Mouse (Mus musculus) lung, embryonic 14.5 days (tissue): ENCODE measurements around the gene Dnal4. TPM values are rescaled to one million over a fixed set of nuclear protein-coding genes. Genes with fewer than 3 reads are reported as not detected.
A peak's percentile ranks its signal among the peaks of the same experiment; 100 is the strongest.

ENCODE experiments used
- ATAC-seq: fragments of 200-750 bp; cut with Nextera tagmentation; 2 replicates; pipeline ENCODE4 v1.8.0; 2017; ENCODE audit warnings: mild to moderate bottlenecking, moderate TSS enrichment, moderate library complexity; ENCODE audit not compliant: insufficient read depth
- DNase-seq: peaks from one replicate; pipeline ENCODE4 v3.0.0-alpha.2; 2015
- H3K27ac ChIP-seq: fragments of 300-500 bp; sonication (generic); 2 replicates; pipeline ENCODE4 v1.5.1; 2014; ENCODE audit warnings: low read depth, mild to moderate bottlenecking, moderate library complexity
- H3K27me3 ChIP-seq: fragments of 300-500 bp; sonication (generic); 2 replicates; pipeline ENCODE4 v1.6.1; 2014; ENCODE audit warnings: low read length, control low read depth; ENCODE audit not compliant: insufficient read depth
- H3K36me3 ChIP-seq: fragments of 300-500 bp; sonication (generic); 2 replicates; pipeline ENCODE4 v1.6.1; 2014; ENCODE audit warnings: control low read depth; ENCODE audit not compliant: insufficient read depth
- H3K4me1 ChIP-seq: fragments of 300-500 bp; sonication (generic); 2 replicates; pipeline ENCODE4 v1.6.1; 2014; ENCODE audit warnings: antibody characterized with exemption, control low read depth; ENCODE audit not compliant: insufficient read depth
- H3K4me2 ChIP-seq: fragments of 300-500 bp; sonication (generic); 2 replicates; pipeline ENCODE4 v1.6.1; 2014; ENCODE audit warnings: mild to moderate bottlenecking
- H3K4me3 ChIP-seq: fragments of 300-500 bp; sonication (generic); 2 replicates; pipeline ENCODE4 v1.5.1; 2014; ENCODE audit warnings: low read depth, low read length
- H3K9ac ChIP-seq: fragments of 300-500 bp; sonication (generic); 2 replicates; pipeline ENCODE4 v1.6.1; 2014
- H3K9me3 ChIP-seq: fragments of 300-500 bp; sonication (generic); 2 replicates; pipeline ENCODE4 v1.6.1; 2016; ENCODE audit warnings: low read depth, low read length, control low read depth
- CTCF ChIP-seq: IDR thresholded peaks from 2 replicates; pipeline ENCODE4 v1.5.1; 2016; ENCODE audit warnings: antibody characterized with exemption, low read depth
- WGBS: fragments of 180-500 bp; shearing (Covaris S2); extraction: QIAGEN DNeasy Blood & Tissue Kit; methylation state at CpG from one replicate; pipeline ENCODE4 v1.1.7; 2014; 5-methylcytosine and 5-hydroxymethylcytosine counted together
- polyA plus RNA-seq: library from polyadenylated mRNA; unstranded; fragments of >200 nt; fragmentation: Nextera tagmentation; extraction: Ambion mirVana; gene quantifications from 2 replicates; pipeline ENCODE4 v1.2.1, GENCODE M21; 2014

Dnal4 gene
- polyA plus RNA-seq, 1 experiment from 2014 or later: 61.0 TPM

GRCm38 (mm10) chr15:79767327-79767961 is 10.2 kb downstream of the Dnal4 start:
- DNase-seq: no peak
- Histone ChIP-seq H3K4me1 (no peaks in the 10 kb centered on the region), H3K4me2 (no peak overlapping the region), H3K9me3 (no peaks in the 10 kb centered on the region), H3K27ac (no peak overlapping the region), H3K9ac (no peak overlapping the region), H3K4me3 (no peak overlapping the region), H3K36me3 (peaks cover 20% of the 10 kb centered on the region), H3K27me3 (no peaks in the 10 kb centered on the region)
- 77% methylated on average over 16 of the region's 16 CpGs for WGBS
- no peak for TF ChIP-seq CTCF
- no peak for ATAC-seq

DNA sequence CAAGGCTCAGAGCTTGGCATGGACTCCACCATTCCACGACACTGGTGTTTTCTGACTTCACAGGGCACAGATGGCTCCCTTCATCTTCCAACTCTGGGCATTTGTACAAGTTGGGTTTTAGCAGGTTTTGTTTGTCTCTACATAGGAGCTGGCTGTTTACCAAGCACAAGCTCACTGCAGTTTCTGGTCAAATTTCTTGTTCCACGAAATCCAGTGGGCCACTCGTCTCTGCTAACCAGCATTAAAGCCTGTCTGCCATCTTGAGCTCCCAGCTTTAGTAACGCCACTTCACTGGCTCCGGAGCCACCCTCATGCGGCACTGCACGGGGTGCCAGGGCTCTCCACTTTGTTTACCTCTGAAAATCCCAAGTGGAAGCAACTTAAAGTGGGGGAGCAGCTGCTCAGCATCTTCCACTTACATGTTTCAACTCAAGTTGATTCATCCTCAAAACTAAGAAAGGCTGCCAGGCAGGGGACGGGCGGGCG is 11.0 kb downstream of the Dnal4 start:
- H3K9me3 ChIP-seq: no peaks in the 10 kb centered on the region
- no peaks in the 10 kb centered on the region for H3K4me1 ChIP-seq
- no peak overlapping the region for H3K27ac ChIP-seq
- no peak overlapping the region for H3K4me3 ChIP-seq
- 73% methylated on average over 10 of the region's 10 CpGs for WGBS
- peaks cover 23% of the 10 kb centered on the region for H3K36me3 ChIP-seq
- H3K9ac ChIP-seq: no peak overlapping the region
- TF ChIP-seq CTCF: no peak
- no peaks in the 10 kb centered on the region for H3K27me3 ChIP-seq
- no peak overlapping the region for H3K4me2 ChIP-seq
- DNase-seq: peak; percentile 17
- no peak for ATAC-seq

DNA sequence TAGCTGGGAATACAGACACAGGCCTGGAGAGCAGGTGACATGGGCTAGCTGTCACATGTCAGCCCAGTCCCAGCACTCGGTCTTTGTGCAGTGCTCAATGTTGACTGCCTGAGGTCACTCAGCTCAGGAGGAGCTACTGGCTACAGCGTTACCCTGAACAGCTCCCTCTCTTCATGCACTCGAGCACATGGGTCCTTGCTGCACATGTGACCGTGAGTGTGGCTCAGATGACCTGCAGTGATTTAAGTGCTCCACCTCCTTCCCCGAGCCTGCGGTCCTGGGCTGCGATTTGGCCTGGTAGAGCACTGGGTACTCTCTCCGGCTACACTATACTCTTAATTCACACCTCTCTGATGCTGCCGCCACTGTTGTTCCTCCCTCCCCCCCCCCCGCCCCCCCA is 11.5 kb downstream of the Dnal4 start:
- Histone ChIP-seq H3K9me3 (no peaks in the 10 kb centered on the region), H3K4me1 (no peaks in the 10 kb centered on the region), H3K27me3 (no peaks in the 10 kb centered on the region), H3K4me3 (no peak overlapping the region), H3K4me2 (no peak overlapping the region), H3K27ac (no peak overlapping the region), H3K36me3 (peaks cover 23% of the 10 kb centered on the region), H3K9ac (no peak overlapping the region)
- no peak for ATAC-seq
- no peak for TF ChIP-seq CTCF
- WGBS: 50% methylated on average over 9 of the region's 10 CpGs
- no peak for DNase-seq

- TF ChIP-seq CTCF: no peak
Observed at GRCm38 (mm10) chr15:79765361-79765760, 12.3 kb downstream of the Dnal4 start.

GRCm38 (mm10) chr15:79764539-79765267 is 12.9 kb downstream of the Dnal4 start:
- ATAC-seq (no peak), DNase-seq (no peak)
- Histone ChIP-seq H3K9ac (no peak overlapping the region), H3K27ac (no peak overlapping the region), H3K27me3 (no peaks in the 10 kb centered on the region), H3K9me3 (no peaks in the 10 kb centered on the region), H3K36me3 (peaks cover 23% of the 10 kb centered on the region), H3K4me1 (no peaks in the 10 kb centered on the region), H3K4me3 (no peak overlapping the region), H3K4me2 (no peak overlapping the region)
- TF ChIP-seq CTCF: no peak
- WGBS: 77% methylated on average over 11 of the region's 11 CpGs

More at GRCm38 (mm10) chr15:79765361-79765760, 12.3 kb downstream of the Dnal4 start:
- no peaks in the 10 kb centered on the region for H3K4me1 ChIP-seq
- no peak for ATAC-seq
- H3K9ac ChIP-seq: no peak overlapping the region
- WGBS: 82% methylated on average over 2 of the region's 2 CpGs
- H3K9me3 ChIP-seq: no peaks in the 10 kb centered on the region
- no peak overlapping the region for H3K27ac ChIP-seq
- DNase-seq: no peak
- no peaks in the 10 kb centered on the region for H3K27me3 ChIP-seq
- peaks cover 23% of the 10 kb centered on the region for H3K36me3 ChIP-seq
- H3K4me3 ChIP-seq: no peak overlapping the region
- H3K4me2 ChIP-seq: no peak overlapping the region

DNA sequence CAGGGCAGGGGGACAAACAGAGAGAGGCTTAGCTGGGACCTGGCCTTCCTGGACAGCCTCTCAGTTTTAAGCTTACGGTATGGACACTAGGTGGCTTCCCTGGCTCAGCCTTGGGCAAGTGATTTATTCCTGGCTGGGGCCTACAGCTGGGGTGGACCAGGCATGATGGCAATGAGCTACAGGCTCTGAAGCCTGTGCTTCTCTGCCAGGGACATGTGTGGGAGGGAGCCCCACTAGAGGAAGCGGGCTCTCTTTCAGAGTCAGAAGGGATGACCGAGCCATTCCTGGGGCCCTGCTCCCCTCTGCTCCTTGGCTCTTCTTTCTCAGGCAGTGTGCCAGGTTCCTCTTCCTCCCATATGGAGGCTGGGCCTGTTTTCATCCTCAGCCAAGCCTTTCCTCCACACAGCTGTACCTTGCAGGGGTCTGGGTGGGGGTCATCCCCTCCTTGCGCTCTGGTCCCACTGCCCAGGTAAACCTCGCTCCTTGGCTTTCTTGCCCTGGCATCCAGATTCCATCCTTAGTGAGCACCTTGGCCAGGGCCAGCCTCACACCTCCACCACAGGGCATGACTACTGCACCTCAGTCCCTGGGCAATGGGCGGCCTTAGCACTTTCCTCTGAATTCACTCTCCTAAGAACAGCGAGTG is 13.9 kb downstream of the Dnal4 start:
- no peak overlapping the region for H3K9ac ChIP-seq
- H3K27me3 ChIP-seq: no peaks in the 10 kb centered on the region
- no peak overlapping the region for H3K27ac ChIP-seq
- H3K4me1 ChIP-seq: no peaks in the 10 kb centered on the region
- no peak overlapping the region for H3K4me3 ChIP-seq
- H3K4me2 ChIP-seq: no peak overlapping the region
- no peak for ATAC-seq
- peaks cover 23% of the 10 kb centered on the region for H3K36me3 ChIP-seq
- WGBS: 80% methylated on average over 7 of the region's 7 CpGs
- H3K9me3 ChIP-seq: no peaks in the 10 kb centered on the region
- no peak for DNase-seq
- no peak for TF ChIP-seq CTCF

GRCm38 (mm10) chr15:79763001-79763400 is 14.6 kb downstream of the Dnal4 start:
- H3K4me2 ChIP-seq: no peak overlapping the region
- no peak overlapping the region for H3K9ac ChIP-seq
- 89% methylated on average over 9 of the region's 9 CpGs for WGBS
- no peak overlapping the region for H3K27ac ChIP-seq
- H3K36me3 ChIP-seq: peaks cover 23% of the 10 kb centered on the region
- no peak for TF ChIP-seq CTCF
- DNase-seq: no peak
- H3K4me3 ChIP-seq: no peak overlapping the region
- no peaks in the 10 kb centered on the region for H3K9me3 ChIP-seq
- no peaks in the 10 kb centered on the region for H3K4me1 ChIP-seq
- no peak for ATAC-seq
- H3K27me3 ChIP-seq: no peaks in the 10 kb centered on the region
